Mouse (Mus musculus) heart, adult 2 months (tissue): Measurements from ENCODE around the gene Dstn. TPM values are rescaled to one million over a fixed set of nuclear protein-coding genes. Genes with fewer than 3 reads are reported as not detected.

Source experiments
- DNase-seq, 2 experiments: peaks; one replicate each; pipeline ENCODE4 v3.0.0; 2021
- H3K27ac ChIP-seq: fragments of 200-600 bp; 2 replicates; pipeline ENCODE4 v1.8.1; 2022
- H3K27me3 ChIP-seq: fragments of 200-500 bp; 2 replicates; pipeline ENCODE4 v1.6.1; 2012; ENCODE audit warnings: mild to moderate bottlenecking, low read length, inconsistent platforms, mixed read lengths; ENCODE audit not compliant: control insufficient read depth, insufficient read depth
- H3K36me3 ChIP-seq: fragments of 200-500 bp; 2 replicates; pipeline ENCODE4 v1.6.1; 2012; ENCODE audit warnings: low read length, inconsistent platforms; ENCODE audit not compliant: control insufficient read depth, insufficient read depth
- H3K4me1 ChIP-seq: fragments of 200-500 bp; 2 replicates; pipeline ENCODE4 v1.6.1; 2011; ENCODE audit warnings: low read length; ENCODE audit not compliant: control insufficient read depth, insufficient read depth
- H3K4me3 ChIP-seq: fragments of 200-600 bp; 2 replicates; pipeline ENCODE4 v1.8.1; 2022
- H3K79me2 ChIP-seq: fragments of 200-500 bp; replicated peaks from 2 replicates; pipeline ENCODE4 v1.6.1; 2012; ENCODE audit warnings: mild to moderate bottlenecking, inconsistent platforms, low read length, moderate library complexity, mixed read lengths; ENCODE audit not compliant: control insufficient read depth, insufficient read depth
- H3K9ac ChIP-seq: fragments of 200-500 bp; 2 replicates; pipeline ENCODE4 v1.6.1; 2012; ENCODE audit warnings: low read depth, mild to moderate bottlenecking, control low read depth, inconsistent platforms, low read length, mixed read lengths
- CTCF ChIP-seq: fragments of 200-600 bp; IDR thresholded peaks from 2 replicates; pipeline ENCODE4 v1.8.1; 2022; ENCODE audit warnings: antibody characterized with exemption, mild to moderate bottlenecking, moderate library complexity
- EP300 ChIP-seq: fragments of 200-500 bp; IDR thresholded peaks from 2 replicates; pipeline ENCODE4 v1.6.1; 2011; ENCODE audit warnings: low read depth, low read length, control low read depth; ENCODE audit not compliant: insufficient read depth
- POLR2A ChIP-seq: fragments of 200-500 bp; IDR thresholded peaks from 2 replicates; pipeline ENCODE4 v1.6.1; 2011; ENCODE audit warnings: mild to moderate bottlenecking, low read depth, low read length, control low read depth; ENCODE audit not compliant: insufficient read depth
- WGBS: fragments of 180-500 bp; shearing (Covaris S2); methylation state at CpG from one replicate; pipeline ENCODE4 v1.1.7; 2018; 5-methylcytosine and 5-hydroxymethylcytosine counted together
- intact Hi-C: fragments of 180-260 bp; cut with DNase I; formaldehyde crosslinking; loops from one replicate; pipeline ENCODE4 v1.15.1; 2025
- polyA plus RNA-seq: library from polyadenylated mRNA; depleted of rRNA; stranded (reverse); fragments of >200 nt; gene quantifications from 2 replicates; pipeline ENCODE4 v1.2.3, GENCODE M21; 2012; rRNA removed
- total RNA-seq, 2 experiments: library from RNA; stranded (reverse); gene quantifications; 2 replicates each; pipeline ENCODE4 v1.2.3; 2021

The Dstn gene
- total and polyA plus RNA-seq, 3 experiments, result 54.8 to 166 (median 163) TPM

DNA sequence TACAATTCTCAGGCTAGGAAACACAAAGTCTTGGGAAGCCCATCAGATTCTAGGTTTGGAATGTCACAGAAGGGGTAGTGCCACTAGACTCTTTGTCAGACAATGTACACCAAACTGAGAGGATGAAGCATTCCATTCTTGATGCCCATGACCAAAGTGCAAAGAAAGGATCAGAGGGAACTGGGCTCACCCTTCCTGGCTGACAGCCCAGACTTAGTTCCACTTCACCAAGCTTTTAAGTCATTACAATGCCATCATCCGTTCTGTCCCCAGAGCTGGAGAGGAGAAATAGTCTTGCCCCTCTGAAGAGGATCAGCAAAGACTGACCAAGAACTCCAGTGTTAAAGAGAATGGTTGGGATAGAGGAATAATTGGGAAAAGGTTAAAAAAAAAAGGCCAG is 75.9 kb downstream of the Dstn start:
- Histone ChIP-seq H3K27me3 (no peaks in the 10 kb centered on the region), H3K27ac (no peak overlapping the region; the same call in 1 of the 2 replicates), H3K36me3 (peaks cover 33% of the 10 kb centered on the region), H3K4me3 (no peak overlapping the region), H3K79me2 (peaks cover 19% of the 10 kb centered on the region), H3K9ac (no peak overlapping the region), H3K4me1 (peaks cover 27% of the 10 kb centered on the region)
- intact Hi-C loops, result loop anchor here (1.0 to 2.0 kb wide), 2 partner anchors 10 to 18 kb away; no protein-coding TSS in a partner anchor
- WGBS, result 8% methylated on average over 1 of the region's 1 CpGs
- peak; percentile 23 to 35 for DNase-seq
- no peak for TF ChIP-seq EP300
- no peak for TF ChIP-seq CTCF
- no peak for TF ChIP-seq POLR2A

GRCm38 (mm10) chr2:143991964-143992672 is 77.0 kb downstream of the Dstn start:
- TF ChIP-seq EP300 (no peak), CTCF (no peak), POLR2A (no peak)
- Histone ChIP-seq H3K27me3 (no peaks in the 10 kb centered on the region), H3K79me2 (peaks cover 18% of the 10 kb centered on the region), H3K27ac (peak overlapping the region; percentile 40), H3K4me3 (no peak overlapping the region), H3K9ac (peak overlapping the region; percentile 3; the same call in 1 of the 2 replicates), H3K36me3 (peaks cover 32% of the 10 kb centered on the region), H3K4me1 (peaks cover 25% of the 10 kb centered on the region)
- intact Hi-C loops, result loop anchor here (1.0 to 2.0 kb wide), 2 partner anchors 9 to 17 kb away; no protein-coding TSS in a partner anchor
- peak in 1 of 2 experiments; percentile 17 for DNase-seq
- WGBS, result 74% methylated on average over 7 of the region's 7 CpGs

Other genes with a start within 250 kb of the Dstn start
- under 1 TPM; 0.25 to 0.26 TPM for gene Bfsp1, start 52.1 kb upstream of the Dstn start, total RNA-seq
- gene Bfsp1, start 52.1 kb upstream of the Dstn start, polyA plus RNA-seq, result 0.27 and 0.32 TPM in 2 replicates
- 100 to 1,000 TPM; 106 to 117 TPM for gene Rrbp1, start 95.9 kb downstream of the Dstn start, total RNA-seq
- 47.2 and 65.1 TPM in 2 replicates for gene Rrbp1, start 95.9 kb downstream of the Dstn start, polyA plus RNA-seq
- gene Banf2, start 117.7 kb downstream of the Dstn start, total RNA-seq, result not detected
- gene Banf2, start 117.7 kb downstream of the Dstn start, polyA plus RNA-seq, result not detected in 2 replicates